Mouse (Mus musculus) ES-Bruce4 (cell line): Measurements from ENCODE around the gene Rbpjl. TPM values are rescaled to one million over a fixed set of nuclear protein-coding genes. Genes with fewer than 3 reads are reported as not detected.

ENCODE experiments used
- H3K27ac ChIP-seq: 2 replicates; pipeline ENCODE4 v1.5.1; 2012; ENCODE audit warnings: low read length, inconsistent platforms; ENCODE audit not compliant: insufficient read depth
- H3K27me3 ChIP-seq: 2 replicates; pipeline ENCODE4 v1.6.1; 2012; ENCODE audit warnings: mild to moderate bottlenecking, low read length, inconsistent platforms; ENCODE audit not compliant: control insufficient read depth, poor library complexity, insufficient read depth, severe bottlenecking
- H3K36me3 ChIP-seq: 2 replicates; pipeline ENCODE4 v1.6.1; 2012; ENCODE audit warnings: inconsistent platforms, mild to moderate bottlenecking, low read length, moderate library complexity; ENCODE audit not compliant: control insufficient read depth, poor library complexity, insufficient read depth, severe bottlenecking
- H3K4me1 ChIP-seq: one replicate; pipeline ENCODE4 v1.8.1; 2011; ENCODE audit warnings: low read length; ENCODE audit not compliant: control insufficient read depth, insufficient read depth
- H3K4me3 ChIP-seq: 2 replicates; pipeline ENCODE4 v1.5.1; 2011; ENCODE audit warnings: low read depth, mild to moderate bottlenecking, low read length
- H3K9ac ChIP-seq: 2 replicates; pipeline ENCODE4 v1.6.1; 2012; ENCODE audit warnings: low read depth, mild to moderate bottlenecking, inconsistent platforms; ENCODE audit not compliant: poor library complexity, severe bottlenecking
- H3K9me3 ChIP-seq: replicated peaks from 2 replicates; pipeline ENCODE4 v1.6.1; 2012; ENCODE audit warnings: mild to moderate bottlenecking, low read length, inconsistent platforms; ENCODE audit not compliant: control insufficient read depth, poor library complexity, insufficient read depth, severe bottlenecking
- CTCF ChIP-seq: IDR thresholded peaks from one replicate; pipeline ENCODE4 v1.8.1; 2011; ENCODE audit warnings: low read depth, low read length
- EP300 ChIP-seq: IDR thresholded peaks from 2 replicates; pipeline ENCODE4 v1.6.1; 2011; ENCODE audit warnings: low read depth, low read length; ENCODE audit not compliant: insufficient read depth
- POLR2A ChIP-seq: IDR thresholded peaks from one replicate; pipeline ENCODE4 v1.8.1; 2011; ENCODE audit warnings: low read length; ENCODE audit not compliant: insufficient read depth
- polyA plus RNA-seq: library from polyadenylated mRNA; stranded (reverse); fragments of >200 nt; gene quantifications from 2 replicates; pipeline ENCODE4 v1.2.4, GENCODE M21; 2011; ENCODE audit warnings: low read depth; ENCODE audit not compliant: missing spikeins, insufficient read depth, insufficient read length

Gene Rbpjl
- polyA plus RNA-seq, 1 experiment: not detected

GRCm38 (mm10) chr2:164433278-164433895 is 30.4 kb downstream of the Rbpjl start:
- Histone ChIP-seq H3K36me3 (peaks cover 14% of the 10 kb centered on the region), H3K9me3 (no peaks in the 10 kb centered on the region), H3K27ac (peak overlapping the region; percentile 63), H3K4me3 (peak overlapping the region; percentile 47; the same call in 1 of the 2 replicates), H3K27me3 (no peaks in the 10 kb centered on the region), H3K4me1 (peaks cover 30% of the 10 kb centered on the region), H3K9ac (peak overlapping the region; percentile 15; the same call in 1 of the 2 replicates)
- TF ChIP-seq POLR2A (no peak), EP300 (0 out of 2 replicates have a peak, but pooled peaks have one; percentile 63)

GRCm38 (mm10) chr2:164434681-164435080 is 31.7 kb downstream of the Rbpjl start:
- Histone ChIP-seq H3K9ac (no peak overlapping the region), H3K27me3 (no peaks in the 10 kb centered on the region), H3K27ac (0 out of 2 replicates have a peak overlapping the region, but pooled peaks have one; percentile 34), H3K9me3 (no peaks in the 10 kb centered on the region), H3K36me3 (peaks cover 1% of the 10 kb centered on the region), H3K4me3 (no peak overlapping the region), H3K4me1 (peaks cover 25% of the 10 kb centered on the region)
- TF ChIP-seq CTCF: no peak
- no peak for TF ChIP-seq EP300
- TF ChIP-seq POLR2A: no peak

GRCm38 (mm10) chr2:164435216-164436090 is 32.5 kb downstream of the Rbpjl start:
- Histone ChIP-seq H3K9me3 (no peaks in the 10 kb centered on the region), H3K27ac (0 out of 2 replicates have a peak overlapping the region, but pooled peaks have one; percentile 34), H3K9ac (no peak overlapping the region), H3K4me1 (peaks cover 28% of the 10 kb centered on the region), H3K27me3 (no peaks in the 10 kb centered on the region), H3K4me3 (no peak overlapping the region), H3K36me3 (no peaks in the 10 kb centered on the region)
- TF ChIP-seq POLR2A (no peak), EP300 (no peak), CTCF (no peak)

- TF ChIP-seq CTCF (no peak), EP300 (no peak), POLR2A (no peak)
- Histone ChIP-seq H3K27ac (no peak overlapping the region), H3K4me3 (no peak overlapping the region), H3K27me3 (no peaks in the 10 kb centered on the region), H3K9ac (peak overlapping the region; percentile 14; the same call in 1 of the 2 replicates), H3K36me3 (no peaks in the 10 kb centered on the region), H3K9me3 (no peaks in the 10 kb centered on the region), H3K4me1 (peaks cover 29% of the 10 kb centered on the region)
Observed at GRCm38 (mm10) chr2:164436215-164436913, 33.4 kb downstream of the Rbpjl start.

GRCm38 (mm10) chr2:164436961-164437360 is 34.0 kb downstream of the Rbpjl start:
- H3K4me3 ChIP-seq: no peak overlapping the region
- no peak overlapping the region for H3K27ac ChIP-seq
- H3K36me3 ChIP-seq: no peaks in the 10 kb centered on the region
- H3K27me3 ChIP-seq: no peaks in the 10 kb centered on the region
- peaks cover 27% of the 10 kb centered on the region for H3K4me1 ChIP-seq
- no peaks in the 10 kb centered on the region for H3K9me3 ChIP-seq
- peak overlapping the region; percentile 14; the same call in 1 of the 2 replicates for H3K9ac ChIP-seq
- TF ChIP-seq CTCF (no peak), POLR2A (no peak), EP300 (no peak)
